13 mouse cellular contexts compared by ENCODE assay signal in the genomic region with DNA sequence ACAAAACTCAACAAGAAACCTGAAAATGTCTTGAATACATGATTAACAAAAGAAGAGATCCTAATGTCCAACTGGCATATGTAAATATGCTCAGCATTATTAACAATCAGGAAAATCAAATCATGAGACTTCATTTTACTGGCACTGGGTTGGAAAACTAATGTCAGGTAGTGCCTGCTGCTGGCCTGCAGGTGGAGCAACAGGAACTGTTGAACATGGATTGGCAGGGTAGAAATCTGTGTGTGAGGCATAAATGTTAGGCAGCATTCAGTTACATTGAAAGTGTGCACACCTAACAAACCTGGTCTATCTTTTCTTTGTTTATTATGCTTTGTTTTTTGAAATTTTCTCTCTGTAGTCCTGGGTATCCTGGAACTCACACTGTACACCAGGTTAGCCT. TPM values are rescaled to one million over a fixed set of nuclear protein-coding genes. Genes with fewer than 3 reads are reported as not detected.
DNase-seq lines count a peak whose midpoint lies in the region; ATAC-seq and TF ChIP-seq lines count a peak whose summit lies in the region.
"Had no signal": no experiment of that assay in that cellular context is flagged by ENCODE, and none has a peak within 500 bp of the region (broad histone marks: within the 10 kb centered on the region; RNA-seq: fewer than 3 reads in every experiment).

No protein-coding gene starts in this region.

- no peaks in the 10 kb centered on the region for H3K4me1 ChIP-seq in kidney, postnatal 0 days (replicated peaks; ENCODE audit: insufficient read depth, low read length)
- peaks cover 0 to 19% of the 10 kb centered on the region in 2 experiments; a peak in 1 of 4 replicates for H3K4me1 ChIP-seq in CH12.LX (ENCODE audit: control insufficient read depth in 1 of 2, insufficient read depth in 2 of 2)
- H3K4me1 ChIP-seq: forebrain, embryonic 12.5 days; neural tube, embryonic 12.5 days had no signal

- H3K36me3 ChIP-seq in kidney, postnatal 0 days (ENCODE audit: insufficient read depth, low read length): no peaks in the 10 kb centered on the region
- H3K36me3 ChIP-seq in CH12.LX (replicated peaks in 1 of 2; ENCODE audit: control insufficient read depth in 1 of 2, insufficient read depth in 1 of 2, low read length in 1 of 2): no peaks in the 10 kb centered on the region
- H3K36me3 ChIP-seq: forebrain, embryonic 12.5 days; neural tube, embryonic 12.5 days had no signal

- TF ChIP-seq RAD21 in CH12.LX (IDR thresholded peaks at IDR 0.05; ENCODE audit: low read depth, low read length): peak; percentile 69

- no peak overlapping the region for H3K4me3 ChIP-seq in kidney, postnatal 0 days (replicated peaks; ENCODE audit: low read depth, low read length)
- H3K4me3 ChIP-seq in CH12.LX (replicated peaks in 1 of 3; ENCODE audit: low read depth in 2 of 3, low read length in 2 of 3, poor library complexity in 1 of 3): no peak overlapping the region
- H3K4me3 ChIP-seq: forebrain, embryonic 12.5 days; neural tube, embryonic 12.5 days had no signal

- dilution Hi-C loops in CH12.LX (cut with MboI; ENCODE audit: extremely low pct_ligation_motif_present, extremely low pct_unique_long_range_greater_than_20kb, low sequenced_read_pairs): no loop called here

- no peak overlapping the region for H3K4me2 ChIP-seq in kidney, postnatal 0 days (ENCODE audit: low read length)
- H3K4me2 ChIP-seq in CH12.LX (ENCODE audit: insufficient read depth, low read depth, poor library complexity, severe bottlenecking): no peak overlapping the region
- H3K4me2 ChIP-seq: forebrain, embryonic 12.5 days; neural tube, embryonic 12.5 days had no signal

- no peak overlapping the region for H3K9ac ChIP-seq in kidney, postnatal 0 days (ENCODE audit: low read depth, low read length)
- H3K9ac ChIP-seq in CH12.LX (ENCODE audit: insufficient read depth, low read depth): no peak overlapping the region
- H3K9ac ChIP-seq: forebrain, embryonic 12.5 days; neural tube, embryonic 12.5 days had no signal

- peak; percentile 65 for TF ChIP-seq CTCF in kidney, postnatal 0 days (IDR thresholded peaks at IDR 0.05; ENCODE audit: low read depth)
- peak in 1 of 2 experiments; percentile 70; a peak in 2 of 4 replicates for TF ChIP-seq CTCF in CH12.LX (conservative IDR thresholded peaks at IDR 0.05 in 1 of 2, IDR thresholded peaks at IDR 0.05 in 1 of 2; ENCODE audit: low read depth in 2 of 2, low read length in 2 of 2)

- ATAC-seq in kidney, postnatal 0 days (replicated peaks; ENCODE audit: low FRiP score, low read depth): no peak
- ATAC-seq in inflammation-experienced regulatory T-cells, adult 6 months: peak; percentile 41
- no peak for ATAC-seq in erythroid progenitor cell, adult 5-6 weeks (replicated peaks; ENCODE audit: low FRiP score, poor library complexity, severe bottlenecking)

- TF ChIP-seq EP300 in CH12.LX (IDR thresholded peaks at IDR 0.05; ENCODE audit: low read length): no peak

- no peaks in the 10 kb centered on the region for H3K27me3 ChIP-seq in kidney, postnatal 0 days (ENCODE audit: insufficient read depth, low read length)
- H3K27me3 ChIP-seq in CH12.LX (replicated peaks): no peaks in the 10 kb centered on the region
- H3K27me3 ChIP-seq: forebrain, embryonic 12.5 days; neural tube, embryonic 12.5 days had no signal

- H3K9me3 ChIP-seq in kidney, postnatal 0 days (replicated peaks; ENCODE audit: low read length): no peaks in the 10 kb centered on the region
- no peaks in the 10 kb centered on the region for H3K9me3 ChIP-seq in CH12.LX (replicated peaks; ENCODE audit: low read length)
- H3K9me3 ChIP-seq: forebrain, embryonic 12.5 days; neural tube, embryonic 12.5 days had no signal

- in situ Hi-C loops in CH12.LX (cut with MboI; ENCODE audit: low pct_ligation_motif_present, low pct_unique_long_range_greater_than_20kb, low sequenced_read_pairs): loop anchor here (5.0 kb wide), 1 partner anchor 39 kb away; no protein-coding TSS in a partner anchor

- no peak overlapping the region for H3K27ac ChIP-seq in kidney, postnatal 0 days
- no peak overlapping the region for H3K27ac ChIP-seq in CH12.LX (ENCODE audit: insufficient read depth, low read depth)
- H3K27ac ChIP-seq: forebrain, embryonic 12.5 days; neural tube, embryonic 12.5 days had no signal

- H3K79me2 ChIP-seq in CH12.LX (replicated peaks; ENCODE audit: control insufficient read depth, extremely low read depth, insufficient read depth, poor library complexity, severe bottlenecking): no peaks in the 10 kb centered on the region

- intact Hi-C loops in gastrocnemius, postnatal 36 days (cut with DNase I): no loop called here

- TF ChIP-seq POLR2A in CH12.LX (IDR thresholded peaks at IDR 0.05; ENCODE audit: low read depth, low read length): no peak

- DNase-seq in kidney, postnatal 0 days (ENCODE audit: low spot score): peak; percentile 19
- no peak for DNase-seq in kidney, postnatal 14 days
- DNase-seq in CH12.LX (ENCODE audit: extremely low read depth) (no peak), ZHBTc4 (ENCODE audit: low read depth, low spot score) (peak; percentile 41)
- no peak for DNase-seq in gastrocnemius, postnatal 36 days
- DNase-seq: lung, adult 18-20 months had no signal

TF ChIP-seq in CH12.LX, 34 proteins besides CTCF, POLR2A, EP300 and RAD21:
- TF ChIP-seq SMC3 (IDR thresholded peaks at IDR 0.05; ENCODE audit: low read depth, low read length): peak; percentile 77
- TF ChIP-seq UBTF (IDR thresholded peaks at IDR 0.05; ENCODE audit: low read depth, low read length): no peak

RNA-seq across cellular contexts. Expression of gene Tmsb15b1, which starts 1.9 kb away (rescaled TPM):
- 41.5 and 51.6 TPM in 2 replicates for polyA plus RNA-seq in kidney, postnatal 0 days (2015; fragmentation: Nextera tagmentation; extraction: Ambion mirVana)
- 5.9 and 6.8 TPM in 2 replicates for total RNA-seq in CH12.LX (2012; rRNA removed)
- 44.6 and 47.7 TPM in 2 replicates for total RNA-seq in CH12.LX (2014; rRNA removed)
- 5.2 and 6.9 TPM in 2 replicates for polyA plus RNA-seq in CH12.LX (2012; ENCODE audit: insufficient read length, low read depth)
- polyA plus RNA-seq in inflammation-experienced regulatory T-cells, adult 6 months (2017; shearing (Covaris generic)): 10 to 100 TPM; 22.3 to 36.5 (median 26.2) TPM
- 1 to 10 TPM; 1.5 to 3.4 TPM for total RNA-seq in gastrocnemius, postnatal 36 days (2021)
- total RNA-seq in erythroid progenitor cell, adult 5-6 weeks (2015; ENCODE audit: low replicate concordance): not detected in 2 replicates
- total RNA-seq in erythroid progenitor cell, adult 5-6 weeks (2017; ENCODE audit: low replicate concordance): not detected in 2 replicates

RNA-seq across cellular contexts. Expression of gene Tmsb15l, which starts 1.9 kb away (rescaled TPM):
- 5.9 and 7.3 TPM in 2 replicates for polyA plus RNA-seq in kidney, postnatal 0 days (2015; fragmentation: Nextera tagmentation; extraction: Ambion mirVana)
- total RNA-seq in CH12.LX (2012; rRNA removed): 3.8 and 4.4 TPM in 2 replicates
- 18.5 and 24.4 TPM in 2 replicates for total RNA-seq in CH12.LX (2014; rRNA removed)
- polyA plus RNA-seq in CH12.LX (2012; ENCODE audit: insufficient read length, low read depth): 0.87 TPM in 1 of 2 replicates, not detected in the other
- polyA plus RNA-seq in inflammation-experienced regulatory T-cells, adult 6 months (2017; shearing (Covaris generic)): 10 to 100 TPM in 1 of 3 experiments, 1 to 10 TPM in 2; 1.1 to 16.5 (median 2.6) TPM
- under 1 TPM; 0.46 to 0.59 TPM for total RNA-seq in gastrocnemius, postnatal 36 days (2021)
- total RNA-seq in erythroid progenitor cell, adult 5-6 weeks (2015; ENCODE audit: low replicate concordance): not detected in 2 replicates
- total RNA-seq in erythroid progenitor cell, adult 5-6 weeks (2017; ENCODE audit: low replicate concordance): not detected in 2 replicates

RNA-seq across cellular contexts. Expression of gene Tmsb15b2, which starts 3.3 kb away (rescaled TPM):
- polyA plus RNA-seq in kidney, postnatal 0 days (2015; fragmentation: Nextera tagmentation; extraction: Ambion mirVana): 52.6 and 76.2 TPM in 2 replicates
- total RNA-seq in CH12.LX (2012; rRNA removed): 0.38 and 1.2 TPM in 2 replicates
- total RNA-seq in CH12.LX (2014; rRNA removed): 45.7 and 106 TPM in 2 replicates
- 4.6 and 13.7 TPM in 2 replicates for polyA plus RNA-seq in CH12.LX (2012; ENCODE audit: insufficient read length, low read depth)
- polyA plus RNA-seq in inflammation-experienced regulatory T-cells, adult 6 months (2017; shearing (Covaris generic)): 10 to 100 TPM; 45.4 to 72.3 (median 45.6) TPM
- 1 to 10 TPM; 2.2 to 7.0 TPM for total RNA-seq in gastrocnemius, postnatal 36 days (2021)
- total RNA-seq in erythroid progenitor cell, adult 5-6 weeks (2015; ENCODE audit: low replicate concordance): not detected in 2 replicates
- total RNA-seq in erythroid progenitor cell, adult 5-6 weeks (2017; ENCODE audit: low replicate concordance): not detected in 2 replicates

RNA-seq across cellular contexts. Expression of gene Zcchc18, which starts 14.3 kb away (rescaled TPM):
- 20.5 and 22.0 TPM in 2 replicates for polyA plus RNA-seq in kidney, postnatal 0 days (2015; fragmentation: Nextera tagmentation; extraction: Ambion mirVana)
- total RNA-seq in CH12.LX (2012; rRNA removed): 4.5 and 6.8 TPM in 2 replicates
- total RNA-seq in CH12.LX (2014; rRNA removed): 0.34 TPM in 2 replicates
- 0.83 and 0.97 TPM in 2 replicates for polyA plus RNA-seq in CH12.LX (2012; ENCODE audit: insufficient read length, low read depth)
- polyA plus RNA-seq in inflammation-experienced regulatory T-cells, adult 6 months (2017; shearing (Covaris generic)): 10 to 100 TPM; 51.8 to 54.5 (median 53.6) TPM
- total RNA-seq in gastrocnemius, postnatal 36 days (2021): not detected
- 0.72 TPM in 1 of 2 replicates, not detected in the other for total RNA-seq in erythroid progenitor cell, adult 5-6 weeks (2015; ENCODE audit: low replicate concordance)
- 0.64 TPM in 1 of 2 replicates, not detected in the other for total RNA-seq in erythroid progenitor cell, adult 5-6 weeks (2017; ENCODE audit: low replicate concordance)

RNA-seq across cellular contexts. Expression of gene H2bfm, which starts 51.5 kb away (rescaled TPM):
- polyA plus RNA-seq in kidney, postnatal 0 days (2015; fragmentation: Nextera tagmentation; extraction: Ambion mirVana): not detected in 2 replicates
- not detected in 2 replicates for total RNA-seq in CH12.LX (2012; rRNA removed)
- total RNA-seq in CH12.LX (2014; rRNA removed): not detected in 2 replicates
- not detected in 2 replicates for polyA plus RNA-seq in CH12.LX (2012; ENCODE audit: insufficient read length, low read depth)
- polyA plus RNA-seq in inflammation-experienced regulatory T-cells, adult 6 months (2017; shearing (Covaris generic)): not detected
- total RNA-seq in gastrocnemius, postnatal 36 days (2021): not detected
- total RNA-seq in erythroid progenitor cell, adult 5-6 weeks (2015; ENCODE audit: low replicate concordance): not detected in 2 replicates
- total RNA-seq in erythroid progenitor cell, adult 5-6 weeks (2017; ENCODE audit: low replicate concordance): not detected in 2 replicates
- total RNA-seq: adrenal gland, postnatal 4 days; layer of hippocampus, adult 18-20 months had no signal
- polyA plus RNA-seq: forebrain, embryonic 12.5 days; heart, embryonic 16.5 days; neural tube, embryonic 12.5 days had no signal

Comparison
In these comparisons a context has a peak if more than half of its experiments do, and no peak if none do; other contexts are left out.
1. DNase-seq: peak in kidney, postnatal 0 days (single experiment) and ZHBTc4 (single experiment); none in kidney, postnatal 14 days (single experiment), CH12.LX (single experiment) and gastrocnemius, postnatal 36 days (0 of 2).